Mouse (Mus musculus) heart, embryonic 16.5 days (tissue): ENCODE data around the gene Smad6. TPM values are rescaled to one million over a fixed set of nuclear protein-coding genes. Genes with fewer than 3 reads are reported as not detected.

ENCODE experiments used
- ATAC-seq: fragments of 200-750 bp; cut with Nextera tagmentation; replicated peaks from 2 replicates; pipeline ENCODE4 v1.8.0; 2017; ENCODE audit warnings: moderate number of reproducible peaks; ENCODE audit not compliant: insufficient read depth, low FRiP score; ENCODE audit errors: extremely low read depth
- H3K27ac ChIP-seq: fragments of 300-500 bp; sonication (generic); 2 replicates; pipeline ENCODE4 v1.5.1; 2014; ENCODE audit warnings: mild to moderate bottlenecking, low read length, control low read depth, moderate library complexity
- H3K27me3 ChIP-seq: fragments of 300-500 bp; sonication (generic); 2 replicates; pipeline ENCODE4 v1.6.1; 2014; ENCODE audit warnings: low read length, mixed read lengths; ENCODE audit not compliant: control insufficient read depth, insufficient read depth
- H3K36me3 ChIP-seq: fragments of 300-500 bp; sonication (generic); 2 replicates; pipeline ENCODE4 v1.6.1; 2014; ENCODE audit not compliant: control insufficient read depth, insufficient read depth
- H3K4me1 ChIP-seq: fragments of 300-500 bp; sonication (generic); 2 replicates; pipeline ENCODE4 v1.6.1; 2014; ENCODE audit warnings: low read length, mixed read lengths; ENCODE audit not compliant: control insufficient read depth, insufficient read depth
- H3K4me2 ChIP-seq: fragments of 300-500 bp; sonication (generic); 2 replicates; pipeline ENCODE4 v1.6.1; 2014; ENCODE audit warnings: low read depth, mild to moderate bottlenecking, control low read depth, low read length
- H3K4me3 ChIP-seq: fragments of 300-500 bp; sonication (generic); 2 replicates; pipeline ENCODE4 v1.5.1; 2014; ENCODE audit warnings: mild to moderate bottlenecking, control low read depth, low read length
- H3K9ac ChIP-seq: fragments of 300-500 bp; sonication (generic); 2 replicates; pipeline ENCODE4 v1.6.1; 2014; ENCODE audit warnings: low read length, control low read depth
- H3K9me3 ChIP-seq: fragments of 300-500 bp; sonication (generic); replicated peaks from 2 replicates; pipeline ENCODE4 v1.6.1; 2016; ENCODE audit warnings: low read length; ENCODE audit not compliant: control insufficient read depth
- WGBS: fragments of 180-500 bp; shearing (Covaris S2); extraction: QIAGEN DNeasy Blood & Tissue Kit; methylation state at CpG from one replicate; pipeline ENCODE4 v1.1.7; 2014; 5-methylcytosine and 5-hydroxymethylcytosine counted together
- polyA plus RNA-seq: library from polyadenylated mRNA; unstranded; fragments of >200 nt; fragmentation: Nextera tagmentation; extraction: Ambion mirVana; gene quantifications from 2 replicates; pipeline ENCODE4 v1.2.1, GENCODE M21; 2015

Smad6 gene
- polyA plus RNA-seq, 1 experiment from 2014 or later, result 12.8 TPM

- no peak overlapping the region for H3K4me3 ChIP-seq
- WGBS, result 62% methylated on average over 4 of the region's 4 CpGs
- H3K9ac ChIP-seq, result no peak overlapping the region
- H3K36me3 ChIP-seq, result peaks cover 9% of the 10 kb centered on the region; the same call in 1 of the 2 replicates
- ATAC-seq, result no peak
- H3K27ac ChIP-seq, result no peak overlapping the region
- H3K27me3 ChIP-seq, result no peaks in the 10 kb centered on the region
- no peak overlapping the region for H3K4me2 ChIP-seq
- H3K4me1 ChIP-seq, result peaks cover 13% of the 10 kb centered on the region
- H3K9me3 ChIP-seq, result no peaks in the 10 kb centered on the region
Measured at GRCm38 (mm10) chr9:63949393-63949792, 72.5 kb downstream of the Smad6 start.

- H3K27me3 ChIP-seq, result no peaks in the 10 kb centered on the region
- peak overlapping the region; percentile 84 for H3K27ac ChIP-seq
- peaks cover 22% of the 10 kb centered on the region for H3K4me1 ChIP-seq
- no peak overlapping the region for H3K4me3 ChIP-seq
- no peaks in the 10 kb centered on the region for H3K9me3 ChIP-seq
- H3K9ac ChIP-seq, result no peak overlapping the region
- no peak overlapping the region for H3K4me2 ChIP-seq
- peak; percentile 30; the same call in 1 of the 2 replicates for ATAC-seq
- WGBS, result 23% methylated on average over 2 of the region's 2 CpGs
- no peaks in the 10 kb centered on the region for H3K36me3 ChIP-seq
Measured at GRCm38 (mm10) chr9:63942608-63942982, 79.3 kb downstream of the Smad6 start.

- Histone ChIP-seq H3K9ac (peak overlapping the region; percentile 51), H3K4me2 (no peak overlapping the region), H3K9me3 (no peaks in the 10 kb centered on the region), H3K27me3 (no peaks in the 10 kb centered on the region), H3K4me3 (no peak overlapping the region), H3K36me3 (no peaks in the 10 kb centered on the region), H3K4me1 (peaks cover 28% of the 10 kb centered on the region), H3K27ac (peak overlapping the region; percentile 84)
- peak; percentile 83 for ATAC-seq
- 32% methylated on average over 12 of the region's 12 CpGs for WGBS
Measured at GRCm38 (mm10) chr9:63941747-63942607, 79.9 kb downstream of the Smad6 start.

- no peak overlapping the region for H3K27ac ChIP-seq
- no peaks in the 10 kb centered on the region for H3K36me3 ChIP-seq
- 49% methylated on average over 5 of the region's 5 CpGs for WGBS
- H3K27me3 ChIP-seq, result no peaks in the 10 kb centered on the region
- no peak overlapping the region for H3K9ac ChIP-seq
- H3K4me2 ChIP-seq, result no peak overlapping the region
- ATAC-seq, result 0 out of 2 replicates have a peak, but pooled peaks have one; percentile 43
- no peak overlapping the region for H3K4me3 ChIP-seq
- H3K4me1 ChIP-seq, result peaks cover 31% of the 10 kb centered on the region
- no peaks in the 10 kb centered on the region for H3K9me3 ChIP-seq
Measured at GRCm38 (mm10) chr9:63936256-63936655, 85.6 kb downstream of the Smad6 start.

GRCm38 (mm10) chr9:63933068-63933467 lies 88.8 kb downstream of the Smad6 start:
- Histone ChIP-seq H3K36me3 (no peaks in the 10 kb centered on the region), H3K27me3 (no peaks in the 10 kb centered on the region), H3K4me3 (no peak overlapping the region), H3K9ac (no peak overlapping the region), H3K27ac (no peak overlapping the region), H3K4me2 (no peak overlapping the region), H3K9me3 (no peaks in the 10 kb centered on the region), H3K4me1 (peaks cover 39% of the 10 kb centered on the region)
- 33% methylated on average over 5 of the region's 5 CpGs for WGBS
- no peak for ATAC-seq

- Histone ChIP-seq H3K27ac (peak overlapping the region; percentile 91), H3K9me3 (no peaks in the 10 kb centered on the region), H3K36me3 (no peaks in the 10 kb centered on the region), H3K4me1 (peaks cover 47% of the 10 kb centered on the region), H3K4me2 (peak overlapping the region; percentile 73), H3K27me3 (no peaks in the 10 kb centered on the region), H3K4me3 (peak overlapping the region; percentile 42), H3K9ac (peak overlapping the region; percentile 80)
- 4% methylated on average over 34 of the region's 34 CpGs for WGBS
- ATAC-seq, result peak; percentile 67
Measured at GRCm38 (mm10) chr9:63927340-63928049, 94.4 kb downstream of the Smad6 start.

- Histone ChIP-seq H3K36me3 (no peaks in the 10 kb centered on the region), H3K4me2 (no peak overlapping the region), H3K9me3 (no peaks in the 10 kb centered on the region), H3K4me1 (peaks cover 47% of the 10 kb centered on the region), H3K27ac (peak overlapping the region; percentile 91), H3K9ac (no peak overlapping the region), H3K4me3 (no peak overlapping the region), H3K27me3 (no peaks in the 10 kb centered on the region)
- WGBS, result 84% methylated on average over 7 of the region's 7 CpGs
- ATAC-seq, result no peak
Measured at GRCm38 (mm10) chr9:63926377-63926776, 95.5 kb downstream of the Smad6 start.

GRCm38 (mm10) chr9:63923190-63923717 lies 98.6 kb downstream of the Smad6 start:
- no peaks in the 10 kb centered on the region for H3K9me3 ChIP-seq
- no peaks in the 10 kb centered on the region for H3K36me3 ChIP-seq
- peaks cover 56% of the 10 kb centered on the region for H3K4me1 ChIP-seq
- 40% methylated on average over 9 of the region's 9 CpGs for WGBS
- H3K9ac ChIP-seq, result 0 out of 2 replicates have a peak overlapping the region, but pooled peaks have one; percentile 30
- H3K4me3 ChIP-seq, result no peak overlapping the region
- H3K4me2 ChIP-seq, result no peak overlapping the region
- ATAC-seq, result no peak
- no peaks in the 10 kb centered on the region for H3K27me3 ChIP-seq
- 0 out of 2 replicates have a peak overlapping the region, but pooled peaks have one; percentile 25 for H3K27ac ChIP-seq

GRCm38 (mm10) chr9:63919708-63920107 lies 102.2 kb downstream of the Smad6 start:
- no peaks in the 10 kb centered on the region for H3K27me3 ChIP-seq
- H3K36me3 ChIP-seq, result no peaks in the 10 kb centered on the region
- peaks cover 31% of the 10 kb centered on the region for H3K4me1 ChIP-seq
- ATAC-seq, result no peak
- WGBS, result 34% methylated on average over 3 of the region's 3 CpGs
- no peak overlapping the region for H3K4me3 ChIP-seq
- H3K9me3 ChIP-seq, result no peaks in the 10 kb centered on the region
- peak overlapping the region; percentile 33 for H3K9ac ChIP-seq
- no peak overlapping the region for H3K4me2 ChIP-seq
- peak overlapping the region; percentile 73 for H3K27ac ChIP-seq
